ENCODE assay signal across 11 mouse cellular contexts in genomic region chr1:134493496-134493895, GRCm38 (mm10). TPM values are rescaled to one million over a fixed set of nuclear protein-coding genes. Genes with fewer than 3 reads are reported as not detected.
DNase-seq lines count a peak whose midpoint lies in the region; ATAC-seq lines count a peak whose summit lies in the region.
"Had no signal": no experiment of that assay in that cellular context is flagged by ENCODE, and none has a peak within 500 bp of the region (broad histone marks: within the 10 kb centered on the region; RNA-seq: fewer than 3 reads in every experiment).

No protein-coding gene starts in this region.

- H3K9me3 ChIP-seq in heart, embryonic 14.5 days (ENCODE audit: control insufficient read depth, low read length): no peaks in the 10 kb centered on the region
- no peaks in the 10 kb centered on the region for H3K9me3 ChIP-seq in forebrain, embryonic 15.5 days

- H3K4me2 ChIP-seq in heart, embryonic 14.5 days (ENCODE audit: low read length): peak overlapping the region; percentile 66
- H3K4me2 ChIP-seq in forebrain, embryonic 15.5 days (replicated peaks): no peak overlapping the region

- H3K36me3 ChIP-seq in heart, embryonic 14.5 days (ENCODE audit: control insufficient read depth, insufficient read depth, low read length): peaks cover 36% of the 10 kb centered on the region
- H3K36me3 ChIP-seq in forebrain, embryonic 15.5 days: peaks cover 21% of the 10 kb centered on the region
- no peaks in the 10 kb centered on the region; the same call in 1 of the 2 replicates for H3K36me3 ChIP-seq in splenic B cell, adult 2 months (ENCODE audit: control insufficient read depth, insufficient read depth, low read length, poor library complexity, severe bottlenecking)

- no peak overlapping the region for H3K4me3 ChIP-seq in heart, embryonic 14.5 days (ENCODE audit: control insufficient read depth in 1 of 2, insufficient read depth in 1 of 2, low read depth in 1 of 2, low read length in 2 of 2)
- 0 out of 2 replicates have a peak overlapping the region, but pooled peaks have one; percentile 97 for H3K4me3 ChIP-seq in forebrain, embryonic 15.5 days

- no peak overlapping the region for H3K9ac ChIP-seq in heart, embryonic 14.5 days (ENCODE audit: low read length)
- H3K9ac ChIP-seq in forebrain, embryonic 15.5 days (replicated peaks): no peak overlapping the region

- H3K4me1 ChIP-seq in heart, embryonic 14.5 days (ENCODE audit: control insufficient read depth in 2 of 2, insufficient read depth in 2 of 2, low read length in 2 of 2): peaks cover 6 to 17% of the 10 kb centered on the region in 2 experiments
- peaks cover 17% of the 10 kb centered on the region for H3K4me1 ChIP-seq in forebrain, embryonic 15.5 days

- no peaks in the 10 kb centered on the region for H3K27me3 ChIP-seq in heart, embryonic 14.5 days (ENCODE audit: control insufficient read depth, insufficient read depth, low read length)
- H3K27me3 ChIP-seq in forebrain, embryonic 15.5 days: no peaks in the 10 kb centered on the region
- H3K27me3 ChIP-seq in splenic B cell, adult 2 months (ENCODE audit: control insufficient read depth, insufficient read depth, low read length, poor library complexity, severe bottlenecking): no peaks in the 10 kb centered on the region; the same call in 1 of the 2 replicates

- H3K27ac ChIP-seq in heart, embryonic 14.5 days (replicated peaks in 1 of 2; ENCODE audit: control insufficient read depth in 1 of 2, insufficient read depth in 1 of 2, low read depth in 2 of 2, low read length in 2 of 2): peak overlapping the region in 1 of 2 experiments; percentile 91; a peak in 1 of 4 replicates
- no peak overlapping the region for H3K27ac ChIP-seq in forebrain, embryonic 15.5 days (replicated peaks)

- ATAC-seq in heart, embryonic 14.5 days (ENCODE audit: insufficient number of reproducible peaks, insufficient read depth, low FRiP score, low read depth): no peak
- ATAC-seq in forebrain, embryonic 15.5 days (replicated peaks): no peak
- no peak for ATAC-seq in monocyte, adult 5-6 weeks (replicated peaks; ENCODE audit: insufficient number of reproducible peaks, low FRiP score, low TSS enrichment, poor library complexity, severe bottlenecking)

- 79% methylated on average over 2 of the region's 2 CpGs for WGBS in heart, embryonic 14.5 days
- 75% methylated on average over 2 of the region's 2 CpGs for WGBS in forebrain, embryonic 15.5 days

- DNase-seq in heart, postnatal 4 days: no peak
- peak; percentile 13 for DNase-seq in thymus, postnatal 0 days (ENCODE audit: low spot score)
- DNase-seq in thymus, postnatal 25 days: no peak
- DNase-seq in splenic B cell, adult 2 months (ENCODE audit: low read depth, low spot score): peak; percentile 15
- no peak for DNase-seq in left cerebral cortex, adult 11 months (ENCODE audit: low spot score)
- DNase-seq: adrenal gland, adult 8-10 months; layer of hippocampus, postnatal 36 days; right cerebral cortex, adult 18-20 months had no signal

RNA-seq across cellular contexts. Expression of gene Rabif, which starts 1.0 kb away (rescaled TPM):
- 29.1 and 30.4 TPM in 2 replicates for polyA plus RNA-seq in heart, embryonic 14.5 days (2014; fragmentation: Nextera tagmentation; extraction: Ambion mirVana)
- 10 to 100 TPM; 12.6 to 12.7 TPM for total RNA-seq in heart, postnatal 4 days (2021)
- polyA plus RNA-seq in thymus, postnatal 0 days (2015; fragmentation: Nextera tagmentation; extraction: Ambion mirVana): 46.2 and 46.4 TPM in 2 replicates
- polyA plus RNA-seq in forebrain, embryonic 15.5 days (2015; fragmentation: Nextera tagmentation; extraction: Ambion mirVana): 55.3 and 55.9 TPM in 2 replicates
- 20.7 to 26.9 TPM (median 26.7 TPM) in 3 replicates for total RNA-seq in monocyte, adult 5-6 weeks (2017)

RNA-seq across cellular contexts. Expression of gene Klhl12, which starts 38.2 kb away (rescaled TPM):
- polyA plus RNA-seq in heart, embryonic 14.5 days (2014; fragmentation: Nextera tagmentation; extraction: Ambion mirVana): 17.4 and 20.8 TPM in 2 replicates
- total RNA-seq in heart, postnatal 4 days (2021): 10 to 100 TPM; 18.5 to 18.7 TPM
- polyA plus RNA-seq in thymus, postnatal 0 days (2015; fragmentation: Nextera tagmentation; extraction: Ambion mirVana): 12.7 and 14.3 TPM in 2 replicates
- 39.7 and 40.1 TPM in 2 replicates for polyA plus RNA-seq in forebrain, embryonic 15.5 days (2015; fragmentation: Nextera tagmentation; extraction: Ambion mirVana)
- 21.9 to 33.3 TPM (median 32.5 TPM) in 3 replicates for total RNA-seq in monocyte, adult 5-6 weeks (2017)

RNA-seq across cellular contexts. Expression of gene Mgat4e, which starts 56.0 kb away (rescaled TPM):
- not detected in 2 replicates for polyA plus RNA-seq in heart, embryonic 14.5 days (2014; fragmentation: Nextera tagmentation; extraction: Ambion mirVana)
- not detected for total RNA-seq in heart, postnatal 4 days (2021)
- polyA plus RNA-seq in thymus, postnatal 0 days (2015; fragmentation: Nextera tagmentation; extraction: Ambion mirVana): not detected in 2 replicates
- not detected in 2 replicates for polyA plus RNA-seq in forebrain, embryonic 15.5 days (2015; fragmentation: Nextera tagmentation; extraction: Ambion mirVana)
- total RNA-seq in monocyte, adult 5-6 weeks (2017): not detected in 3 replicates
- total RNA-seq: adrenal gland, adult 8-10 months; layer of hippocampus, postnatal 36 days had no signal

Comparison
In these comparisons a context has a peak if more than half of its experiments do, and no peak if none do; other contexts are left out.
1. DNase-seq: peak in thymus, postnatal 0 days (single experiment) and splenic B cell, adult 2 months (single experiment); none in heart, postnatal 4 days (single experiment), thymus, postnatal 25 days (single experiment) and left cerebral cortex, adult 11 months (single experiment).